Mouse (Mus musculus) neutrophil, adult 5-6 weeks (primary cell): Measurements from ENCODE around the gene Gja10. TPM values are rescaled to one million over a fixed set of nuclear protein-coding genes. Genes with fewer than 3 reads are reported as not detected.
A peak's percentile ranks its signal among the peaks of the same experiment; 100 is the strongest.

Experiments used
- ATAC-seq: fragments of 151-379, 151-347 bp; 2 replicates; pipeline ENCODE4 v1.8.0; 2017; ENCODE audit warnings: mild to moderate bottlenecking, moderate TSS enrichment; ENCODE audit not compliant: insufficient number of reproducible peaks, poor library complexity, low FRiP score, severe bottlenecking; ENCODE audit errors: extremely low read depth
- total RNA-seq: library from RNA; stranded (forward); fragments of 200-1000 nt; gene quantifications from 2 replicates; pipeline ENCODE4 v1.2.3, GENCODE M21; 2017

Gja10 gene
- total RNA-seq, 1 experiment from 2014 or later: not detected

DNA sequence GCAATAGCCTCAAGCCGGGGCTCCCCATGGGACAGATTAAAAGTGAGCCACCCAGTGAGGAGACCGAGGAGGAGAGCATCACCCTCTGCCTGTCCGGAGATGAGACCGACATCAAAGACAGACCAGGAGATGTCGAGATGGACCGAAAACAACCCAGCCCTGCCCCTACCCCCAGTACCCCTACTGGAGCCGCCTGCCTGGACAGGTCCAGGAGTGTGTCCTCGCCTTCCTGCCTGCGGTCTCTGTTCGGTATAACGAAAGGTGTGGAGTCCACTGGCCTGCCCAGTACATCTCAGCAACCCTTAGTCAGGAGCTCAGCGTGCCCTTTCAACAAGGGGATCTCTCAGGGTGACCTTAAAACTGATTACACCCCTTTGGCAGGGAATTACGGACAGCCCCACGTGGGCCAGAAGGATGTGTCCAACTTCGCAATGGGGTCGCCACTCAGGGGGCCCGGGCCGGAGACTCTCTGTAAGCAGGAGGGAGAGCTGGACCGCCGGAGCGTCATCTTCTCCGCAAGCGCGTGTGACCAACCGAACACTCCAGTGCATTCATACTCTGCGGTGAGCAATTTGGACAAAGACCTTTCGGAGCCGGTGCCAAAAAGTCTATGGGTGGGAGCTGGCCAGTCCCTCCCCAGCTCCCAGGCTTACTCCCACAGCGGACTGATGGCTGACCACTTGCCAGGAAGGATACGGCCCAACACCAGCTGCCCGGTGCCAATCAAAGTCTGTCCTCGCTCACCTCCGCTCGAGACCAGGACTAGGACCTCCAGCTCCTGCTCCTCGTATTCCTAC lies 40.0 kb downstream of the Gja10 start:
- ATAC-seq: no peak

- no peak for ATAC-seq
These were observed 40.9 kb downstream of the Gja10 start for GRCm38 (mm10) chr4:32561555-32562095.

DNA sequence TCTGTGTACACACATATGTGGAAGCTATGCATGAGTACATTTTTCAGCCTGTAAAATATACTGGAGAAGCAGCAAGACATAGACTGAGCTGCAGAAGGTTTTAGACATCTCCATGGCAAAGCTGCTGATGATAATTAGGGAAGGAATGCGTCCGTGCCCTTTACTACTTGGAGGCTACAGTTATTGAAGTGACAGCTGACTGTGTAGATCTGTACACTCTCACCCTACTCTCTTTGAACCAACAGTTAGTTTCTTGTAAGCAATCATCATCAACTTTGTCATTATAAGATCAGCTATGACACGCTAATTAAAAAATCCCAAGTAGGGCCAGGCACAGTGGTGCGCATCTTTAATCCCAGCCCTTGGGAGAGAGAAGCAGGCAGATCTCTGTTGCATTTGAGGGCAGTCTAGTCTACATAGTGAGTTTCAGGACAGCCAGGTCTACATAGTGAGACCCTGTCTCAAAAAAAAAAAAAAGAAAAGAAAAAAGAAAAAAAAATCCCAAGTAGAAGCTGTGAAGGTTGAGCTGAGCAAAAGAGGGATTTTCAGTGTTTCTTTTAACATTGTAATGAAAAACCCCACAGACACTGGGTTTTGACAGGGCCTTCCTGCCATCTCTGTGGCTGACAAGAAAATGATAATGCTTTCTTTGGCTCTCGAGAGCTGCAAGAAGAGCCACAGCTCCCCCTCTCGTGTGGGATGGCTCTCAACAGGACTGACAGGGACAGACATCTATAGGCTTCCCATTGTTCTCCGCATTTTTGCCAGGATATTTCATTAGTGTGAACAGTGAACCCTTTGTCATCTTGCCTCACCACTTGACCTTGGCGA lies 41.6 kb downstream of the Gja10 start:
- ATAC-seq: no peak

DNA sequence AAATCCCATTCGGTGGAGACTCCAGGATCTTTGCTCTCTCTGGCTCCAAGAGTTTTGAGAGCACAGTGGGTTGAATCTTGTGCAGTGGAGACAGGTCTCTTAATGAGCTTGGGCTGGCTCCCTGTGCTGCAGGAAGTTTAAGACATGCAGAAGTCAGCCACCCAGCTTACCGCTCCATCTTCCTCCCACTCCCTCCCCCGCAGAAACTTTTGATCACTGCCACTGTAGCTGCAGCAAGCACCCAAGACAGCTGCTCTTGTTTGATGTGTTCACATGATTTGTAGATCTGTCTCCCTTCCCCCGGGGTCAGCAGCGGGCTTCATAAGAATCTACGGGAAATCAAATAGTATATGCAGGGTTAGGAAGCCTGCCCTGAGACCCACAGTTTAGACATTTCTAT lies 42.3 kb downstream of the Gja10 start:
- ATAC-seq: peak; percentile 27; the same call in 1 of the 2 replicates

DNA sequence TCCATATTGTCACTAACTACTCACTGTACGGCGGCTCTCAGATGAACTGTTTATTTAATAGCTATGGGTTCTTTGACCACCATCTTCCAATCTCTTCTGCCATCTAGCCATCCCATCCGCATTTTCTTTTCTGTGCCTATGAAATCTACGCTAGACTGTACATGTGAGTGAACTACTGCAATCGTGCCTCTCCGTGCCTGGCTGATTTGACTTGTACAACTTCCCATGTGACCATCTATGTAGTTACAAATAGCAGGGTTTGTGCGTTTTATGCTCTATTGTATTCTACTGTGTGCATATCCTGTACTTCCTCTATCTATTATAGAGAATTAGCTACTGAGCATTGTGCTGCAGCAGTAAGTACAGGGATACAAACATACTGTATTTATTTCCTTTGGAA lies 47.1 kb downstream of the Gja10 start:
- peak; percentile 50; the same call in 1 of the 2 replicates for ATAC-seq

DNA sequence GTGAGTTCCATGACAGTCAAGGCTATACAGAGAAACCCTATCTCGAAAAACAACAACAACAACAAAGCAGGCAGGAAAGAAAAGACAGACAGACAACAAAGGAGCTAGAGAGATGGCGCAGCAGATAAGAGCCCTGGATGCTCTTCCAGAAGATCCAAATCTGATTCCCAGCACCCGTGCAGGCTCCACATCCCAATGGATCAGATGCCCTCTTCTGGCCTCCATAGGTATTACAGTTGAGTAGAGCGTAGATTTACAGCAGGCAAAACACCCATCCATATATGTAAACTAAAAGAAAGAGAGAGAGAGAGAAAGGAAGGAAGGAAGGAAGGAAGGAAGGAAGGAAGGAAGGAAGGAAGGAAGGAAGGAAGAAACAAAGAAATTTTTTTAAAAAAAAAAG lies 51.2 kb downstream of the Gja10 start:
- ATAC-seq: no peak

- ATAC-seq: no peak
These were observed 53.4 kb downstream of the Gja10 start for GRCm38 (mm10) chr4:32549150-32549549.

Other genes starting within 250 kb of the Gja10 start
- gene Casp8ap2, start 12.7 kb upstream of the Gja10 start, total RNA-seq: 34.5 and 36.0 TPM in 2 replicates
- gene Mdn1, start 54.4 kb upstream of the Gja10 start, total RNA-seq: 54.0 and 64.7 TPM in 2 replicates
- 87.1 and 88.3 TPM in 2 replicates for gene Lyrm2, start 197.5 kb upstream of the Gja10 start, total RNA-seq